Mouse (Mus musculus) B cell, adult 2 months (primary cell): ENCODE measurements around the gene Otop3.

Source experiments
- DNase-seq, 2 experiments: peaks; one replicate each; pipeline ENCODE4 v3.0.0; 2022

Otop3 gene

GRCm38 (mm10) chr11:115319704-115320383 lies 14.7 kb upstream of the Otop3 start:
- no peak for DNase-seq

DNA sequence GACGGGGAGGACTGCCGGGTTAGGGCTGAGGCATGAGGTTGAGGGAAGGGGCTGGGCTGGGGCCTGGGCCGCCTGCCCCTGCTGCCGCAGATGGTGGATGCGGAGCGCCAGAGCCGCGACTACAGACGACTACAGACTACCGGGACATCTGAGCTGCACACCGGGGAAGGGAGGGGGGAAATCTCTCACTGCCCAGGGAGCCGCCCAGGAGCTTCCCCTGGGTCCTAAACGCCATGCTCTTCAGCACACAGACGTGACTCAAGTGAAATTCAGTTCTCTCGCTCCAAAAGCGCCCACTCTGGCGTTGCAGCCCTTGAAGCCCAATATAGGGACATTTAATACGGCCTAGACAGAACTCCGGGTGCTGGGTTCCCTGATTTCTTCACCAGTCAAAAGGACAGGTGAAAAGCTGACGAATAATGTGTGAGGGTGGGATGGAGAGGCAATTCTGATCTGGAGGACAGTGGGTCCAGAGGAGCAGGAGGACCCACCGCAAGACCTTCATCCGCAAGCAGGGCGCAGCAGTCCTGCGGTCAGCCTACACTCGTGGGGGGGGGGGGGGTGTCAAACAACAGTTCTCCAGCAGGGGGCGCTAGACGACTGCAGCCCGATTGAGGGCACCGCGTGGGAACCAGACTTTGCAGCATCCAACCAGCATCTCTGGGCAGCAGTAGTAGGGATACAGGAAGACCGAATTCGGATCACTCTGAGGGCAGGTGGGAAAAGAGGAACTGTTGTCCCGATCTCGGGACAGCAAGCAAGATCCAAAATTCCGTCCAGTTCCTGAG lies 12.4 kb upstream of the Otop3 start, which contains the start of gene Ush1g:
Gene Ush1g, minus strand, starts transcription at position 136 of the 788 bp plus-strand sequence.
- DNase-seq: peak; percentile 62 to 65

DNA sequence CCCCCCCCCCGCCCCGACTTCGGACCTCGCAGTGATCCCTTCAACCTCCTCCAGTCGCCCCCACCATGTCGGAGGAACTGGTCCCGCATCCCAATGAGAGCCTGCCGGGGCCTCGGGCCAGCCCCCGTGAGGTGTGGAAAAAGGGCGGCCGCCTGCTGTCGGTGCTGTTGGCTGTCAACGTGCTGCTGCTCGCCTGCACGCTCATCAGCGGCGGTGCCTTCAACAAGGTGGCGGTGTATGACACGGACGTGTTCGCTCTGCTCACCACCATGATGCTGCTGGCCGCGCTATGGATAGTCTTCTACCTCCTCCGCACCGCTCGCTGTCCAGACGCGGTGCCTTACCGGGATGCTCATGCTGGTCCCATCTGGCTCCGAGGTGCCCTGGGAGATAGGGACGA lies 11.2 kb upstream of the Otop3 start:
- DNase-seq: no peak

GRCm38 (mm10) chr11:115326730-115327129 lies 7.8 kb upstream of the Otop3 start:
- DNase-seq: no peak

DNA sequence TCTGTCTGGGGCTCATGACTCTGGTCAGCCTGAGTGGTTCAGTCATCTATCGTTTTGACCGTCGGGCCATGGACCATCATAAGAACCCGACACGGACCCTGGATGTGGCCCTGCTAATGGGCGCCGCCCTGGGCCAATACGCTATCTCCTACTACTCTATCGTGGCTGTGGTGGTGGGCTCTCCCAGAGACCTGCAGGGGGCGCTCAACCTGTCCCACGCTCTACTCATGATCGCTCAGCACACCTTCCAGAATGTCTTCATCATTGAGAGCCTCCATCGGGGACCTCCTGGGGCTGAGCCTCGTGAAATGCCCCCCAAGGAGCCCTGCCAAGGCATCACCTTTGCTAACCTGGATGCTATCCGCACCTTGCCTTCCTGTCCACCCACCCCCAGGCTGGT lies 5.2 kb upstream of the Otop3 start:
- DNase-seq: peak; percentile 35 to 38

- DNase-seq: no peak
Observed at GRCm38 (mm10) chr11:115335223-115335622, 692 bp downstream of the Otop3 start.

DNA sequence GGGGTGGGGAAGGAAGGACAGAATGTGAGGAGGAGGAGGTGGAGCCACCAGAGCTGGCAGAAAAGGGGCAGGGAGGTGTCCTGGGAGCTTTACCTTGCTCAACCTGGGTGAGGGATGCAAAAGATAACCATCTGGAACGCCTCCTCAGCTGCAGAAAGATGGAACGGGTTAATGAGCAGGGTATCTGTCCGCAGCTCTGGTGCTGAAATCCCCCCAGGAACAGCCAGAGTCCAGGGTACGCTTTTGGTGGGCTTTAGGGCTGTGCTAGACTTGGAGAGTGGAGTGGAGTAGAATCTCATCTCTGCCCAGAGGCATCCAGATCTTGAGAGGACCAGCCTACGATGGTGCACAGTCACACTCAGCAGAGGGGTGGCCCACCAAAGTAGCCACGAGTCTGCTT lies 1.6 kb downstream of the Otop3 start:
- DNase-seq: no peak

GRCm38 (mm10) chr11:115337350-115337749 lies 2.8 kb downstream of the Otop3 start:
- DNase-seq: no peak

GRCm38 (mm10) chr11:115337826-115338225 lies 3.3 kb downstream of the Otop3 start:
- DNase-seq: no peak

GRCm38 (mm10) chr11:115341246-115341645 lies 6.7 kb downstream of the Otop3 start:
- no peak for DNase-seq

DNA sequence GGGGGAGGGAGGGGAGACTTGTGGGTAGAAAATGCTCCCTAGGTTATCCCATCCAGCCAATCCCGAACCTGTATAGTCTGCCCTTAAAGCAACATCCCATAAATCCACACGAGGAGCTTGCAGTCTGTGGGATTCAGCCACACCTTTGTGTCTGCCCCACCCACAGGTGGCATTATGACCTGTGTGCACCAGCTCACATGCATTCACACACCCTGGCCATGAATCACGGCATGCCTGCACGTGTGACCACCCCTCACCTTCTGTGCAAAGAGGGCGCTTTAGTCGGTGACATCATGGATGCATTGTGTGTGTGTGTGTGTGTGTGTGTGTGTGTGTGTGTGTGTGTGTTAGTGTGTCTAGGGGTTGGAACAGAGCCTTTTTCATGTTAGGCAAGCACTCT lies 7.3 kb downstream of the Otop3 start:
- DNase-seq: no peak

GRCm38 (mm10) chr11:115344967-115345366 lies 10.4 kb downstream of the Otop3 start:
- peak; percentile 24 to 26 for DNase-seq

DNA sequence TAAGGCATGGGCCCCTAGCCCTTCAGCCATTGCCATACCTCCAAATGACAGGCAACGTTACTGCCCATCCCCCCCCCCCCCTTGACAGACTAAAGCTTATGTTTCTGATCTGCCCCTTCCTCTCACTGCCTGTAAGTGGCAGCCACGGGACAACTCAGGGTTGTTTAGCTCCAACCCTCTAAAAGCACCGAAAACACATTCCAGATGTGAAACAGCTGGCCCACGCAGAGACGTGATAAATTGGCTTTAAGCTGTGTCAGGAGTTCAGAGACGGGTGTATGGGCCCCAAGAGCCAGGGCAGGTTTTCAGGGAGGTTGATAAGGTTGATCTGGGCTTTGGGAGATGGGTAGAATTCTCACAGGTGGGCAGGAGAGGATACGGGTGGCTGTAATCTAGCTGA lies 11.0 kb downstream of the Otop3 start:
- no peak for DNase-seq

- DNase-seq: no peak
Observed at GRCm38 (mm10) chr11:115348681-115349248, 14.2 kb downstream of the Otop3 start.

DNA sequence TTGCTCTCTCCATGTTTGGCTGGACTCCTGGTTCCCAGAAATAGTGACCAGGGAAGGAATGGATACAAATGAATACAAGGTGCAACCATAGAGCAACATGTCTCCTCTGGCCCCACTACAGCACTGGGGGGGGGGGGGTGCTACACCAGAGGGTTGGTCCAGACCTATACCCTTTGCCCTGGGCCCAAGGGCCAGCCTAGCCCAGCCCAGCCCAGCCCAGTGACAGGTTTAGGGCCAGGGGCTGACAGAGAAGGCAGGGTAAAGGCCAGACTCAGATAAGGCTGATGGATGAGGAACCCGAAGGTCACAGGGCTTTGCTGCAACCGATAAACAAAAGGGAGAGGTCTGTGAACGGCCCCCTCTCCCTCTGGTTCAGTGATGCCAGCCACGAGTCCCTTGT lies 15.4 kb downstream of the Otop3 start:
- no peak for DNase-seq

- no peak for DNase-seq
Observed at GRCm38 (mm10) chr11:115353375-115353774, 18.8 kb downstream of the Otop3 start.

DNA sequence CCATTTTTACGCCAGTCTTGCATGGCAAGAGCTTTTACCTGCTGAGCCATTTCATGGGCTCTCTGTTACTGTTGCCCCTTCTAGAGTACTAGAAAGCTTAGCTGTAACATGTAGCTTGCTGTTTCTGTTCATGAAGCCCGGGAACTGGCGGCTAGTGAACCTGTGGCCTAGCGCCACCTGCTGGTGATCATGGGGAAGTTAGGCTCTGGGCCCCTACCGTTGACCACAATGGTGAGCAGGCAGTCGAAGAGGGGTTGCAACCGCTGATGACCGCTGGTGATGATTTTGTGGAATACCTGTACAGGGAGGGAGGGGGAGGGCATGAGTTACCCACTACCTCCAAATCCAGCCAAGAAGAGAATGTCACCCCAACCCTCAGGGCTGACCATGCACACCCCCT lies 19.7 kb downstream of the Otop3 start:
- peak; percentile 71 to 72 for DNase-seq

GRCm38 (mm10) chr11:115358468-115358867 lies 23.9 kb downstream of the Otop3 start:
- DNase-seq: peak; percentile 80 to 83

DNA sequence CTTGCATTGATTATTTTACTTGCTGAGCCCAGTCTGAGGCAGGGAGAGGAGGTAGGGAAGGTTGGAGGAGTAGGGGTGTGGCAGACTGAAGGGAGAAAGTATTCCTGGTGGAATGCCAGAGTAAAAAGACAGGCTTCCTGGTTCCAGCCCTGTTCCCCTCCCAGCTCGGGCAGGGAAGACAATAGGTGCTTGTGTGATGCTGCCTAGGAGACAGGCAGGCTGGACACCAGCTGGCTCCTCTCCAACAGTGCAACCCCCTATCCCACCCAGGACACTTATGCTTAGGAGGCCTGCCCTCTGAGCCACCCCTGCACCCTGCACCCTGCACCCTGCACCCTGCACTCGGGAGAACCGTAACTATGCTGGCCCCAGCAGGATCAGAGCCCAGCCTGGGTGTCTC lies 24.8 kb downstream of the Otop3 start:
- no peak for DNase-seq

- DNase-seq: no peak
Observed at GRCm38 (mm10) chr11:115359726-115360125, 25.2 kb downstream of the Otop3 start.

GRCm38 (mm10) chr11:115364136-115364535 lies 29.6 kb downstream of the Otop3 start:
- DNase-seq: no peak

DNA sequence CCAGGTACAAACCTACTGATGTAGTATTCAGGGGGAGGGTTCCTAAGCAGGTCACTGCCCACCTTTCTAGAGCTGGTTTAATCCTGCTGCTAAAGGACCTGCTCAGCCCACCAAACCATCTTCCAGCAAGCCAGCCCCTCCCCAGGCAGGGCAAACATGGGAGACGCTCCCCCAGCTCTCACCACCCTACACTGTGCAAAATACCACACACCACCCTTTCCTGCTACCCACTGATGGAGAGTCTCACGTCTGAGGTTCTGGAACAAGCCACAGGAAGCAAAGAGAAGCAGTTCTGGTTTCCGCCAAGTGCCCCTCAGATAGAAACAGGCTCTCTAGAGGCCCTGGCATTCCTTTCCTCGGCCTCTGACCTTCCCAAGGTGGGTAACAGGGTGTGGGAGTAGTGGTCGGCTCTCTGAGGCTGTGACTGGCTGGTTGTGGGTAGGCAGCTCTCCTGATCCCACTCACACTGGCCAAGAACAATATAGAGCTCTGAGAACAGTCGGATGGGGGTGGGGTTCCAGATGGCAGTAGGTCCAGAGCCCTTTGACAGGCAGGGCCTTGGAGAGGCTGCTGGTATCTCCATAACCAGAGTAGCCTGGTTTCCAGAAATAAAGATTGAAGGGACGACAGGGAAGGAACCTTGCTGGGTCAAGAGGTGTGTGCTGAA lies 31.6 kb downstream of the Otop3 start:
- DNase-seq: no peak

- no peak for DNase-seq
Observed at GRCm38 (mm10) chr11:115366706-115367394, 32.3 kb downstream of the Otop3 start.
